Mouse (Mus musculus) midbrain, embryonic 11.5 days (tissue): ENCODE data around the gene Ubap2. TPM values are rescaled to one million over a fixed set of nuclear protein-coding genes. Genes with fewer than 3 reads are reported as not detected.

Experiments
- ATAC-seq: fragments of 200-750 bp; cut with Nextera tagmentation; 2 replicates; pipeline ENCODE4 v1.8.0; 2017; ENCODE audit warnings: moderate TSS enrichment, moderate library complexity; ENCODE audit not compliant: low FRiP score
- DNase-seq: peaks from one replicate; pipeline ENCODE4 v3.0.0; 2015; ENCODE audit warnings: low spot score; ENCODE audit errors: missing footprints
- H3K27ac ChIP-seq: fragments of 300-500 bp; sonication (generic); 2 replicates; pipeline ENCODE4 v1.5.1; 2014; ENCODE audit warnings: low read depth, low read length
- H3K27me3 ChIP-seq: fragments of 300-500 bp; sonication (generic); 2 replicates; pipeline ENCODE4 v1.6.1; 2014; ENCODE audit warnings: mild to moderate bottlenecking, low read length, moderate library complexity, mixed read lengths; ENCODE audit not compliant: control insufficient read depth, insufficient read depth
- H3K36me3 ChIP-seq: fragments of 300-500 bp; sonication (generic); 2 replicates; pipeline ENCODE4 v1.6.1; 2014; ENCODE audit warnings: mild to moderate bottlenecking, low read length, moderate library complexity, mixed read lengths; ENCODE audit not compliant: control insufficient read depth, insufficient read depth
- H3K4me1 ChIP-seq: fragments of 300-500 bp; sonication (generic); 2 replicates; pipeline ENCODE4 v1.6.1; 2014; ENCODE audit warnings: low read length; ENCODE audit not compliant: control insufficient read depth, insufficient read depth
- H3K4me2 ChIP-seq: fragments of 300-500 bp; sonication (generic); 2 replicates; pipeline ENCODE4 v1.6.1; 2014; ENCODE audit warnings: mild to moderate bottlenecking, moderate library complexity
- H3K4me3 ChIP-seq: fragments of 300-500 bp; sonication (generic); 2 replicates; pipeline ENCODE4 v1.5.1; 2014; ENCODE audit warnings: low read depth, low read length
- H3K9ac ChIP-seq: fragments of 300-500 bp; sonication (generic); 2 replicates; pipeline ENCODE4 v1.6.1; 2014; ENCODE audit warnings: low read length
- H3K9me3 ChIP-seq: fragments of 300-500 bp; sonication (generic); 2 replicates; pipeline ENCODE4 v1.6.1; 2016; ENCODE audit warnings: low read length; ENCODE audit not compliant: control insufficient read depth
- WGBS: fragments of 180-500 bp; shearing (Covaris S2); extraction: QIAGEN DNeasy Blood & Tissue Kit; methylation state at CpG from one replicate; pipeline ENCODE4 v1.1.7; 2014; 5-methylcytosine and 5-hydroxymethylcytosine counted together
- polyA plus RNA-seq: library from polyadenylated mRNA; unstranded; fragments of >200 nt; fragmentation: Nextera tagmentation; extraction: Ambion mirVana; gene quantifications from 2 replicates; pipeline ENCODE4 v1.2.1, GENCODE M21; 2014

The Ubap2 gene
- polyA plus RNA-seq, 1 experiment from 2014 or later, result 67.0 TPM

DNA sequence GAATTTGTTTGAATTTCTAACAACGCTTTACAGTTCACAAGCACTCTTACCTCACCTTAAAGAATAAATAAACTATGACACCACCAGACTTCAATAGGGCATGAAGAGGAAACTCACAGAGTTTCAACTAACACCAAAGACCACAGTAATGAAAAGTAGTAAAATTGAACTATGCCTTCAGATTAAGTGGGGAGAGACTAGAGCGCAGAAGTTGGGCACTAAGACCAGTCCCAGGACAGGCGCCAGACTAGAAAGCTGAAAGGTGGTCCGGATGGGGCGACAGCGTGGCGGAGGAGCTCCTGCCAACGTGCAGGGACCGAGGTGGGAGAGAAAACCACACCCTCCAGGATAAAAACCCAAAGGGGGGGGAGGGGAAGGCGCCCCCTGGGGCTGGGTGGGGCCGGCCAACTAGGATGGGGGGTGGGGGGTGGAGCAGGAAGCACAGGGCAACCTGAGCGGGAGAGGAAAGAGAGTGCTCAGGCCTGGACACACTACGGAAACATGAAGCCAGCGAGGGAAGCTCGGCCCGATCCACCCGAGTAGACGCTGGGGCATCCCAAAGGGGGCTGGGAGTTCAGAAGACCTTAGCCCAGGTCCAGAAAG lies 466 bp downstream of the Ubap2 start:
- no peaks in the 10 kb centered on the region for H3K27me3 ChIP-seq
- peak overlapping the region; percentile 94 for H3K9ac ChIP-seq
- peak overlapping the region; percentile 67 for H3K27ac ChIP-seq
- DNase-seq, result peak; percentile 86
- H3K4me2 ChIP-seq, result peak overlapping the region; percentile 82
- no peaks in the 10 kb centered on the region for H3K36me3 ChIP-seq
- H3K4me1 ChIP-seq, result peaks cover 20% of the 10 kb centered on the region
- H3K4me3 ChIP-seq, result peak overlapping the region; percentile 86
- H3K9me3 ChIP-seq, result no peaks in the 10 kb centered on the region
- WGBS, result 3% methylated on average over 18 of the region's 18 CpGs
- peak; percentile 77; the same call in 1 of the 2 replicates for ATAC-seq

DNA sequence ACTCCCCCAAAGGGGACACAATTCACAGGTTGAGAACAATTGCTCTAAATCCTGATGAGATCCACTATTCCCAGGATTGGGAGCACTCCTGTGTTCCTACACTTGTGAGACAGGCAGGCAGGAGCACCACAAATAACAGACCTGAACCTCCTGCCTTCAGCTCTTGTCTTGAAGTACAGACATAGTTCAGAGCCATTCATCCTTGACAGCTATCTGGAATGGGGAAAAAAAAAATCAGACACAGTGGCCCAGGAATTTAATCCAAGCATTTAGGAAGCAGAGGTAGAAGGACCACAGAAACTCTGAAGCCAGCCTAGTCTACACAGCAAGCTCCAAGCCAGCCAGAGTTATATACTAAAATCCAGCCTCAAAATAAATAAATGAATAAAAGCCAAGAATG lies 6.8 kb downstream of the Ubap2 start:
- H3K9ac ChIP-seq, result no peak overlapping the region
- ATAC-seq, result no peak
- peaks cover 10% of the 10 kb centered on the region; the same call in 1 of the 2 replicates for H3K4me1 ChIP-seq
- DNase-seq, result no peak
- no peaks in the 10 kb centered on the region; the same call in 1 of the 2 replicates for H3K36me3 ChIP-seq
- no peak overlapping the region for H3K27ac ChIP-seq
- H3K4me2 ChIP-seq, result no peak overlapping the region
- H3K4me3 ChIP-seq, result no peak overlapping the region
- no peaks in the 10 kb centered on the region for H3K27me3 ChIP-seq
- no peaks in the 10 kb centered on the region for H3K9me3 ChIP-seq

DNA sequence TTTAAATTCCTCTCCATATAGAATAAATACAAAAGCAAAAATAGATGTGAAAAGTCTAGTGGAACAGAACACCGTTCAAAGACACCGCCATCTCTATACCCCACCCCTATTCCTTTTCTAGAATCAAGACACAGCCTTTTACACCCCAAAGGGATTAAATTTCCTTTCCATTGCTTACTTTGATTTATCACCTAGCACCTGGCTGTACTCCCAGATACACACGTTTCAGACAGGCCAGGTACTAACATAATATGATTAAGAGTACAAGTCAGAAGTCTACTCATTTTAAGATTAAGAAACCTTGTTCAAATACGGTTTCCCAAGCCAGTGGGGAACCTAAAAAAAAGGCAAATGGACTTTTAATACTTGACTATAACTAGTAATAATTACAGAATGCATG lies 8.6 kb downstream of the Ubap2 start:
- no peak overlapping the region for H3K9ac ChIP-seq
- DNase-seq (no peak), ATAC-seq (no peak)
- H3K4me3 ChIP-seq, result no peak overlapping the region
- H3K4me2 ChIP-seq, result no peak overlapping the region
- no peak overlapping the region for H3K27ac ChIP-seq
- no peaks in the 10 kb centered on the region; the same call in 1 of the 2 replicates for H3K36me3 ChIP-seq
- WGBS, result 92% methylated on average over 4 of the region's 4 CpGs
- H3K4me1 ChIP-seq, result no peaks in the 10 kb centered on the region
- no peaks in the 10 kb centered on the region for H3K9me3 ChIP-seq
- H3K27me3 ChIP-seq, result no peaks in the 10 kb centered on the region

DNA sequence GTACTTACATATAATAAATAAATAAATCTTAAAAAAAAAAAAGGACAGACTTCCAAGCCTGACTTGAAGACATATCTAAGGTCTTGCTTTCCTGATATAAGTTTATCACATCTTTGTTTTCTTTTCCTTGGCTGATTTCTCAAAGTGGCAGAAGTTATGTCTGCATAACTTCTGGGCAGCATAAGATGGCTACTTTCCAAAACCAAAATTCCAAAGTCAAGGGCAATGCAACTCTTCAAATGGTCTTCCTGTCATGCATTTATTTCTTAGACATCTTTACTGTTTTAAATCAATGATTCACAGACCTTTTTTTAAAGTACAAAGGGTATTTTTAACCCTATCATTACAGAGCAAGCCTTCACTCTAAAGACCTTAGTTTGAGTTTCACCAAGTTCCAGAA lies 14.3 kb downstream of the Ubap2 start:
- H3K4me3 ChIP-seq, result no peak overlapping the region
- no peak overlapping the region for H3K27ac ChIP-seq
- H3K4me1 ChIP-seq, result no peaks in the 10 kb centered on the region
- no peak overlapping the region for H3K9ac ChIP-seq
- ATAC-seq (no peak), DNase-seq (no peak)
- no peaks in the 10 kb centered on the region for H3K27me3 ChIP-seq
- no peaks in the 10 kb centered on the region for H3K36me3 ChIP-seq
- no peak overlapping the region for H3K4me2 ChIP-seq
- H3K9me3 ChIP-seq, result no peaks in the 10 kb centered on the region

DNA sequence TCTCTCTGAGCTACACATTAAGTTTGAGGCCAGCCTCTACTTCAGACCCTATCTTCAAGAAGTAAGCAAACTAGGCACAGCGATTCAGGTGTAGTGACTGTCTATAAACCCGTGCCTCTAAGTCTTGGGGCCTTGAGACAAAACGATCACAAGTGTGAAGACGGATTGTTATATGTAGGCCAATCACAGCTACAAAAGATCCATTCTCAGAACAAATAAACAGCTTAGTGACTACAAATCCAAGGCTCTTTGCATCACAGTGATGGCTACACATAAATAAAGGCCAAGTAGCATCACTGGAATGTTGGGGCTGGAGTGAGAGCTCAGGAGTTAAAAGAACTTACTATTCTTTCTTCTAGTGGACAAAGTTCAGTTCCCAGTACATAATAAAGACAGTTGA lies 15.9 kb downstream of the Ubap2 start:
- H3K4me3 ChIP-seq, result no peak overlapping the region
- no peaks in the 10 kb centered on the region for H3K27me3 ChIP-seq
- H3K4me2 ChIP-seq, result no peak overlapping the region
- no peaks in the 10 kb centered on the region for H3K36me3 ChIP-seq
- 93% methylated on average over 4 of the region's 4 CpGs for WGBS
- H3K9me3 ChIP-seq, result no peaks in the 10 kb centered on the region
- H3K9ac ChIP-seq, result no peak overlapping the region
- no peak overlapping the region for H3K27ac ChIP-seq
- H3K4me1 ChIP-seq, result no peaks in the 10 kb centered on the region
- DNase-seq (no peak), ATAC-seq (no peak)

DNA sequence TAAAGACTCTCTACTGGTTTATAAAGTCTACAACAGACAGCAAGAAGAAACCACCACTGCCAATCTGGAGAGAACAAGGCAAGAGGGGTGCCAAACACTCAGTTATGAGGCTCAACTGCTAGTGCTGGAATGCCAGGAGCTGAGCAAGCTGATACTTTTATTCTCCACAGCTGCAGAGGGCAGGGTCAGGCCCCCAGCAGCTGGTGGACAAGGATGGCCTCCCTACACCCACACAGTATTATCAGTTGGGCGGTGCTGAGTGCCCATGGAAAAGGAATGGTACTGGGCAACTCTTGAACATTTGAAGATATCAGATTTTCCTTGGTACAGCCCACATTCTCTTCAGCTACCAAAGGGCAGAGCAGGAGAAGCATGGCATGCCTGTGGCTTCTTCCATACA lies 17.2 kb downstream of the Ubap2 start:
- no peak for ATAC-seq
- Histone ChIP-seq H3K27ac (no peak overlapping the region), H3K27me3 (no peaks in the 10 kb centered on the region), H3K9me3 (no peaks in the 10 kb centered on the region), H3K4me3 (no peak overlapping the region), H3K4me2 (no peak overlapping the region), H3K36me3 (no peaks in the 10 kb centered on the region), H3K9ac (no peak overlapping the region), H3K4me1 (no peaks in the 10 kb centered on the region)
- WGBS, result 100% methylated on average over 1 of the region's 1 CpGs
- DNase-seq, result no peak

DNA sequence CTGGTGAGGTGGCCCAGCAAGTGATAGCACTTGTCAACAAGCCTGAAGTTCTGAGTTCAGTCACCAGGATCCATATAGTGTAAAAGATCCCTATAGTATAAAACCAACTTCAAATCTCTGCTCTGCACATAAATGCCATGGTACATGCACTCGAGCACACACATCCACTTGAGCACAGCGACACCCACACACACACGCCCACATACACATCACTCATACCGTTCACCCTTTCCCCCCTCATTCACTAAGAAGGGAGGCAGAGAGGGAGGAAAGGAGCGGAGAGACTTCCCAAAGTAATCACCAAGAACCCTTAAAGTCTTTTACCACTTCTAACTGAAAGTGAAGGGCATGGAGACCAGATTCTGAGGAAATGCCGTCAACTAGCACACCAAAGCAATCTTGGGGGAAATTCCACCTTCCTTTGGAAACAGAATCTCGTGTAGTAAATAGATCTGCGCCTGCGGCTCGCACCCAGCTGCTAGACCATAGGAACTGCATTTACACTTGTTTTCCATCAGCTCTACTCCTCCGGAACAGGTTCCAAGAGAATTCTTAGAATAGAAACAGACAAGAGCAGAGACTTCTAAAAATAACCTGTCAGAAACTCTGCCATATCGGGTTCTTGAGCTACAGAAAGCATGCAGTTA lies 19.3 kb downstream of the Ubap2 start:
- no peak overlapping the region for H3K27ac ChIP-seq
- WGBS, result 94% methylated on average over 12 of the region's 12 CpGs
- no peaks in the 10 kb centered on the region for H3K36me3 ChIP-seq
- no peaks in the 10 kb centered on the region for H3K9me3 ChIP-seq
- H3K9ac ChIP-seq, result no peak overlapping the region
- ATAC-seq (no peak), DNase-seq (no peak)
- no peak overlapping the region for H3K4me2 ChIP-seq
- no peak overlapping the region for H3K4me3 ChIP-seq
- no peaks in the 10 kb centered on the region for H3K27me3 ChIP-seq
- H3K4me1 ChIP-seq, result no peaks in the 10 kb centered on the region

DNA sequence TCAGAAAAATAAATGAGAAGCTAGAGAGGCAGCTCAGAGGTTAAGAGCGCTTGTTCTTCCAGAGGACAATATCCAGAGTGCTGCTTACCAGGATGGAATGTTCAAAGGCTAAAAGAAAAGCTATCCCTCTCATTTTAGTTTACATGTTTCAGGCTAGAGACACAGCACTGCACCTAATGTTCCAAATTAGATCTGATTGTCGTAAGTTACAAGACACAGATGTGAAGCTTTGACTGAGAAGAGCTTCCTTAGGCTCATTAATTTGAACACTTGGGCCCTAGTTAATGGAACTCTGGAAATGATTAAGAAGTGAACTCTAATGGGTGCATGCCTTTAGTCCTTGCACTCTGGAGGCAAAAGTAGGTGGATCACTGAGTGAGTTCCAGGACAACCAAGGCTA lies 21.2 kb downstream of the Ubap2 start:
- Histone ChIP-seq H3K27ac (no peak overlapping the region), H3K4me3 (no peak overlapping the region), H3K4me2 (no peak overlapping the region), H3K4me1 (no peaks in the 10 kb centered on the region), H3K9ac (no peak overlapping the region), H3K27me3 (no peaks in the 10 kb centered on the region), H3K9me3 (no peaks in the 10 kb centered on the region), H3K36me3 (no peaks in the 10 kb centered on the region)
- no peak for DNase-seq
- ATAC-seq, result no peak
- 97% methylated on average over 2 of the region's 2 CpGs for WGBS

DNA sequence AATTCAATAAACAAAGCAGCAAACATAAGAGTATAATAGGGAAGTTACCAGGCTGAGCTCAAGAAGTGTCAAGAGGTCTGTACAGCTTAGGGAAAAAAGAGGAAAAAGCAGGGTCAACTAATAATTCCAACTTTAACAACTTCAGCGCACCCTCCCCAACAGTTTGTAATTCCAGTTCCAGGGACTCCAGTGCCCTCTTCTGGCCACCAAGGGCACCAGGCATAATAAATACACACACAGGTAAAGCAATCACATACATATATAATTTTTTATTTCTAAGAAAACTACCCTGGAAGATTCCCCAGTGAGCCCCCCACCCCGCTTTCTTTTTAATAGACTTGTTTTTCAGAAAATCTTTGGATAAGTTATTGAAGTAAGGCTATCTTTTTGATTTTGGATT lies 29.5 kb downstream of the Ubap2 start:
- Histone ChIP-seq H3K27me3 (no peaks in the 10 kb centered on the region), H3K9me3 (no peaks in the 10 kb centered on the region), H3K4me2 (no peak overlapping the region), H3K9ac (no peak overlapping the region), H3K4me1 (no peaks in the 10 kb centered on the region), H3K27ac (no peak overlapping the region), H3K36me3 (peaks cover 6% of the 10 kb centered on the region; the same call in 1 of the 2 replicates), H3K4me3 (no peak overlapping the region)
- ATAC-seq (no peak), DNase-seq (no peak)
- 92% methylated on average over 2 of the region's 2 CpGs for WGBS
